Mouse (Mus musculus) stomach, embryonic 16.5 days (tissue): ENCODE measurements around the gene Ggn. TPM values are rescaled to one million over a fixed set of nuclear protein-coding genes. Genes with fewer than 3 reads are reported as not detected.
"Not testable (repeated sequence)": the region's sequence is repeated elsewhere in the genome, so short reads cannot be mapped to it uniquely, and the experiment has no call there.

ENCODE experiments used
- ATAC-seq: fragments of 200-750 bp; cut with Nextera tagmentation; 2 replicates; pipeline ENCODE4 v1.8.0; 2017; ENCODE audit warnings: moderate number of reproducible peaks, moderate TSS enrichment; ENCODE audit not compliant: insufficient read depth, low FRiP score
- H3K27ac ChIP-seq: fragments of 300-500 bp; sonication (generic); 2 replicates; pipeline ENCODE4 v1.5.1; 2014; ENCODE audit warnings: low read length
- H3K27me3 ChIP-seq: fragments of 300-500 bp; sonication (generic); 2 replicates; pipeline ENCODE4 v1.6.1; 2014; ENCODE audit warnings: low read length, control low read depth, mixed read lengths; ENCODE audit not compliant: control insufficient read depth, insufficient read depth
- H3K36me3 ChIP-seq: fragments of 300-500 bp; sonication (generic); 2 replicates; pipeline ENCODE4 v1.6.1; 2014; ENCODE audit warnings: low read length; ENCODE audit not compliant: control insufficient read depth, insufficient read depth
- H3K4me1 ChIP-seq: fragments of 300-500 bp; sonication (generic); 2 replicates; pipeline ENCODE4 v1.6.1; 2014; ENCODE audit warnings: low read length, control low read depth, mixed read lengths; ENCODE audit not compliant: control insufficient read depth, insufficient read depth
- H3K4me2 ChIP-seq: fragments of 300-500 bp; sonication (generic); 2 replicates; pipeline ENCODE4 v1.6.1; 2014; ENCODE audit warnings: low read depth, low read length, mixed read lengths
- H3K4me3 ChIP-seq: fragments of 300-500 bp; sonication (generic); replicated peaks from 2 replicates; pipeline ENCODE4 v1.5.1; 2014; ENCODE audit warnings: mild to moderate bottlenecking, low read length
- H3K9ac ChIP-seq: fragments of 300-500 bp; sonication (generic); 2 replicates; pipeline ENCODE4 v1.6.1; 2014; ENCODE audit warnings: low read length
- H3K9me3 ChIP-seq: fragments of 300-500 bp; sonication (generic); replicated peaks from 2 replicates; pipeline ENCODE4 v1.6.1; 2016; ENCODE audit warnings: low read length, control low read depth; ENCODE audit not compliant: control insufficient read depth
- WGBS: fragments of 180-500 bp; shearing (Covaris S2); extraction: QIAGEN DNeasy Blood & Tissue Kit; methylation state at CpG from one replicate; pipeline ENCODE4 v1.1.7; 2014; 5-methylcytosine and 5-hydroxymethylcytosine counted together
- polyA plus RNA-seq: library from polyadenylated mRNA; unstranded; fragments of >200 nt; fragmentation: Nextera tagmentation; extraction: Ambion mirVana; gene quantifications from 2 replicates; pipeline ENCODE4 v1.2.1, GENCODE M21; 2015

The Ggn gene
- polyA plus RNA-seq, 1 experiment from 2014 or later = 0.56 TPM

GRCm38 (mm10) chr7:29170755-29171561, 948 bp downstream of the Ggn start:
- peak overlapping the region; percentile 76 for H3K9ac ChIP-seq
- H3K9me3 ChIP-seq = no peaks in the 10 kb centered on the region
- H3K27me3 ChIP-seq = peaks cover 27% of the 10 kb centered on the region
- ATAC-seq = no peak
- whole genome bisulfite sequencing = 2% methylated on average over 43 of the region's 43 CpGs
- H3K4me2 ChIP-seq = peak overlapping the region; percentile 96
- H3K4me3 ChIP-seq = peak overlapping the region; percentile 67
- H3K36me3 ChIP-seq = peaks cover 30% of the 10 kb centered on the region
- H3K4me1 ChIP-seq = peaks cover 22% of the 10 kb centered on the region
- peak overlapping the region; percentile 87; the same call in 1 of the 2 replicates for H3K27ac ChIP-seq

- Histone ChIP-seq H3K9ac (peak overlapping the region; percentile 76), H3K4me3 (peak overlapping the region; percentile 67), H3K27me3 (peaks cover 27% of the 10 kb centered on the region), H3K4me1 (peaks cover 22% of the 10 kb centered on the region), H3K9me3 (no peaks in the 10 kb centered on the region), H3K36me3 (peaks cover 36% of the 10 kb centered on the region), H3K4me2 (peak overlapping the region; percentile 96), H3K27ac (no peak overlapping the region)
- no peak for ATAC-seq
- 7% methylated on average over 34 of the region's 34 CpGs for WGBS
Observed at GRCm38 (mm10) chr7:29171562-29172097, 1.6 kb downstream of the Ggn start.

- H3K27ac ChIP-seq = no peak overlapping the region
- peaks cover 27% of the 10 kb centered on the region for H3K27me3 ChIP-seq
- peaks cover 22% of the 10 kb centered on the region for H3K4me1 ChIP-seq
- H3K9me3 ChIP-seq = no peaks in the 10 kb centered on the region
- H3K4me3 ChIP-seq = no peak overlapping the region
- peaks cover 36% of the 10 kb centered on the region for H3K36me3 ChIP-seq
- no peak overlapping the region for H3K9ac ChIP-seq
- H3K4me2 ChIP-seq = no peak overlapping the region
- WGBS = 49% methylated on average over 32 of the region's 32 CpGs
- no peak for ATAC-seq
Observed at GRCm38 (mm10) chr7:29172390-29173016, 2.5 kb downstream of the Ggn start.

GRCm38 (mm10) chr7:29178106-29178505, 8.1 kb downstream of the Ggn start:
- no peak overlapping the region for H3K9ac ChIP-seq
- H3K36me3 ChIP-seq = peaks cover 33% of the 10 kb centered on the region
- H3K4me1 ChIP-seq = peaks cover 16% of the 10 kb centered on the region
- WGBS = 89% methylated on average over 4 of the region's 4 CpGs
- H3K4me2 ChIP-seq = no peak overlapping the region
- peaks cover 8% of the 10 kb centered on the region for H3K27me3 ChIP-seq
- no peak for ATAC-seq
- H3K27ac ChIP-seq = no peak overlapping the region
- no peak overlapping the region for H3K4me3 ChIP-seq
- H3K9me3 ChIP-seq = no peaks in the 10 kb centered on the region

GRCm38 (mm10) chr7:29179323-29179722, 9.3 kb downstream of the Ggn start:
- 25% methylated on average over 7 of the region's 7 CpGs for WGBS

GRCm38 (mm10) chr7:29180077-29180853, 10.3 kb downstream of the Ggn start, which contains the start of gene Psmd8:
Psmd8 (minus strand) TSS chr7:29180701.
- peak; percentile 97 for ATAC-seq
- H3K27me3 ChIP-seq = no peaks in the 10 kb centered on the region
- under 1% methylated on average over 62 of the region's 62 CpGs for WGBS
- H3K4me3 ChIP-seq = peak within 1 kb of the TSS; percentile 54
- peak within 1 kb of the TSS; percentile 76 for H3K9ac ChIP-seq
- H3K9me3 ChIP-seq = no peaks in the 10 kb centered on the region
- peaks cover 16% of the 10 kb centered on the region for H3K4me1 ChIP-seq
- peaks cover 13% of the 10 kb centered on the region for H3K36me3 ChIP-seq
- H3K4me2 ChIP-seq = peak within 1 kb of the TSS; percentile 86
- peak within 1 kb of the TSS; percentile 8 for H3K27ac ChIP-seq

More at GRCm38 (mm10) chr7:29179323-29179722, 9.3 kb downstream of the Ggn start:
- Histone ChIP-seq H3K36me3 (peaks cover 23% of the 10 kb centered on the region), H3K9me3 (no peaks in the 10 kb centered on the region), H3K27me3 (no peaks in the 10 kb centered on the region), H3K4me3 (peak overlapping the region; percentile 54), H3K4me2 (peak overlapping the region; percentile 86), H3K4me1 (peaks cover 16% of the 10 kb centered on the region), H3K9ac (peak overlapping the region; percentile 76), H3K27ac (no peak overlapping the region)
- ATAC-seq = no peak

- Histone ChIP-seq H3K9ac (peak overlapping the region; percentile 52; the same call in 1 of the 2 replicates), H3K9me3 (no peaks in the 10 kb centered on the region), H3K36me3 (0 out of 2 replicates have a peak, but pooled peaks cover 7% of the 10 kb centered on the region), H3K4me3 (peak overlapping the region; percentile 54), H3K27me3 (no peaks in the 10 kb centered on the region), H3K4me2 (peak overlapping the region; percentile 59), H3K27ac (peak overlapping the region; percentile 8), H3K4me1 (peaks cover 16% of the 10 kb centered on the region)
- ATAC-seq = no peak
- 43% methylated on average over 5 of the region's 5 CpGs for WGBS
Observed at GRCm38 (mm10) chr7:29180854-29181236, 10.8 kb downstream of the Ggn start.

GRCm38 (mm10) chr7:29181323-29181722, 11.3 kb downstream of the Ggn start:
- H3K27ac ChIP-seq, ATAC-seq, H3K4me3 ChIP-seq, H3K9ac ChIP-seq, H3K4me2 ChIP-seq, H3K27me3 ChIP-seq, H3K36me3 ChIP-seq, H3K9me3 ChIP-seq: not testable (repeated sequence)
- H3K4me1 ChIP-seq = peaks cover 16% of the 10 kb centered on the region
- WGBS = 84% methylated on average over 4 of the region's 4 CpGs
